Mouse (Mus musculus) CH12.LX (cell line): ENCODE results near the gene Olfr1046. TPM values are rescaled to one million over a fixed set of nuclear protein-coding genes. Genes with fewer than 3 reads are reported as not detected.

Experiments
- DNase-seq: peaks from one replicate; pipeline ENCODE4 v3.0.0-alpha.2; 2013; ENCODE audit errors: extremely low read depth
- H3K27ac ChIP-seq: 2 replicates; pipeline ENCODE4 v1.5.1; 2012; ENCODE audit warnings: low read depth, mild to moderate bottlenecking, control low read depth, moderate library complexity; ENCODE audit not compliant: insufficient read depth
- H3K27me3 ChIP-seq: replicated peaks from 2 replicates; pipeline ENCODE3; 2012; ENCODE audit warnings: inconsistent platforms
- H3K36me3 ChIP-seq, 2 experiments: replicated peaks in 1 of 2; 2 replicates each; pipeline versions ENCODE3 to v1.6.1; 2012; ENCODE audit warnings: inconsistent platforms in 1 of 2, low read length in 1 of 2, mild to moderate bottlenecking in 1 of 2, mixed read lengths in 1 of 2, moderate library complexity in 1 of 2; ENCODE audit not compliant: control insufficient read depth in 1 of 2, insufficient read depth in 1 of 2
- H3K4me1 ChIP-seq, 2 experiments: 2 replicates each; pipeline ENCODE4 v1.6.1; 2012; ENCODE audit warnings: inconsistent platforms in 1 of 2, moderate library complexity in 1 of 2; ENCODE audit not compliant: insufficient read depth in 2 of 2, control insufficient read depth in 1 of 2
- H3K4me2 ChIP-seq: 2 replicates; pipeline ENCODE4 v1.6.1; 2012; ENCODE audit warnings: low read depth, mild to moderate bottlenecking, control low read depth; ENCODE audit not compliant: poor library complexity, insufficient read depth, severe bottlenecking
- H3K4me3 ChIP-seq, 3 experiments: fragments of 150-350 bp in 1 of 3; sonication (generic) in 1 of 3; replicated peaks in 1 of 3; 2 replicates each; pipeline versions ENCODE3 to v1.5.1; 2011 to 2012; ENCODE audit warnings: low read depth in 2 of 3, low read length in 2 of 3, mild to moderate bottlenecking in 2 of 3, moderate library complexity in 2 of 3, control low read depth in 1 of 3, improper control_type of control experiment in 1 of 3, inconsistent platforms in 1 of 3, mixed read lengths in 1 of 3; ENCODE audit not compliant: poor library complexity in 1 of 3
- H3K79me2 ChIP-seq: replicated peaks from 2 replicates; pipeline ENCODE4 v1.6.1; 2012; ENCODE audit warnings: mild to moderate bottlenecking, moderate library complexity; ENCODE audit not compliant: control insufficient read depth, poor library complexity, insufficient read depth, severe bottlenecking; ENCODE audit errors: extremely low read depth
- H3K9ac ChIP-seq: 2 replicates; pipeline ENCODE4 v1.6.1; 2012; ENCODE audit warnings: low read depth, mild to moderate bottlenecking, control low read depth, moderate library complexity; ENCODE audit not compliant: insufficient read depth
- H3K9me3 ChIP-seq: replicated peaks from 2 replicates; pipeline ENCODE3; 2012; ENCODE audit warnings: low read length, inconsistent platforms, mixed read lengths
- BHLHE40 ChIP-seq: IDR thresholded peaks from 2 replicates; pipeline ENCODE4 v1.6.1; 2011; ENCODE audit warnings: mild to moderate bottlenecking, low read depth, low read length, improper control_type of control experiment
- CTCF ChIP-seq, 2 experiments: IDR thresholded peaks in 1 of 2; conservative IDR thresholded peaks in 1 of 2; 2 replicates each; pipeline ENCODE4 v1.5.1; 2011 to 2012; ENCODE audit warnings: low read depth in 2 of 2, low read length in 2 of 2, improper control_type of control experiment in 1 of 2, inconsistent platforms in 1 of 2, mild to moderate bottlenecking in 1 of 2, moderate library complexity in 1 of 2
- E2F4 ChIP-seq: IDR thresholded peaks from 2 replicates; pipeline ENCODE4 v1.6.1; 2011; ENCODE audit warnings: low read depth, low read length, improper control_type of control experiment; ENCODE audit not compliant: insufficient replicate concordance
- ETS1 ChIP-seq: conservative IDR thresholded peaks from 2 replicates; pipeline ENCODE4 v1.6.1; 2012; ENCODE audit warnings: low read depth, mild to moderate bottlenecking, inconsistent platforms, low read length, improper control_type of control experiment, moderate library complexity
- MAX ChIP-seq: IDR thresholded peaks from 2 replicates; pipeline ENCODE4 v1.6.1; 2011; ENCODE audit warnings: low read length, improper control_type of control experiment
- MAZ ChIP-seq: IDR thresholded peaks from 2 replicates; pipeline ENCODE4 v1.6.1; 2012; ENCODE audit warnings: low read depth, mild to moderate bottlenecking, inconsistent platforms, low read length, improper control_type of control experiment, moderate library complexity
- MXI1 ChIP-seq: IDR thresholded peaks from 2 replicates; pipeline ENCODE4 v1.6.1; 2011; ENCODE audit warnings: mild to moderate bottlenecking, low read depth, low read length, improper control_type of control experiment
- MYC ChIP-seq: IDR thresholded peaks from 2 replicates; pipeline ENCODE4 v1.6.1; 2011; ENCODE audit warnings: low read depth, mild to moderate bottlenecking, improper control_type of control experiment, low read length
- NRF1 ChIP-seq: IDR thresholded peaks from 2 replicates; pipeline ENCODE4 v1.6.1; 2014; ENCODE audit warnings: low read depth, mild to moderate bottlenecking, inconsistent platforms, low read length, improper control_type of control experiment, moderate library complexity
- POLR2A ChIP-seq: IDR thresholded peaks from 2 replicates; pipeline ENCODE4 v1.6.1; 2011; ENCODE audit warnings: low read depth, mild to moderate bottlenecking, improper control_type of control experiment, low read length
- RCOR1 ChIP-seq: conservative IDR thresholded peaks from 2 replicates; pipeline ENCODE4 v1.6.1; 2012; ENCODE audit warnings: low read depth, mild to moderate bottlenecking, inconsistent platforms, low read length, improper control_type of control experiment
- SIN3A ChIP-seq: IDR thresholded peaks from 2 replicates; pipeline ENCODE4 v1.6.1; 2012; ENCODE audit warnings: low read length, improper control_type of control experiment, inconsistent platforms
- TCF12 ChIP-seq: IDR thresholded peaks from 2 replicates; pipeline ENCODE4 v1.6.1; 2014; ENCODE audit warnings: low read depth, mild to moderate bottlenecking, inconsistent platforms, low read length, improper control_type of control experiment
- USF1 ChIP-seq: IDR thresholded peaks from 2 replicates; pipeline ENCODE4 v1.6.1; 2014; ENCODE audit warnings: low read depth, mild to moderate bottlenecking, inconsistent platforms, low read length, improper control_type of control experiment
- ZC3H11A ChIP-seq: IDR thresholded peaks from 2 replicates; pipeline ENCODE4 v1.6.1; 2012; ENCODE audit warnings: low read depth, mild to moderate bottlenecking, inconsistent platforms, low read length, improper control_type of control experiment
- ZKSCAN1 ChIP-seq: IDR thresholded peaks from 2 replicates; pipeline ENCODE4 v1.6.1; 2012; ENCODE audit warnings: low read depth, inconsistent platforms, low read length, improper control_type of control experiment, borderline replicate concordance
- ZNF384 ChIP-seq: IDR thresholded peaks from 2 replicates; pipeline ENCODE4 v1.6.1; 2012; ENCODE audit warnings: low read depth, low read length, improper control_type of control experiment, inconsistent platforms
- dilution Hi-C: fragments of 300-500 bp; cut with MboI; formaldehyde crosslinking; loops from 2 replicates; pipeline ENCODE4 v1.14.3; 2020; ENCODE audit warnings: low sequenced_read_pairs; ENCODE audit not compliant: extremely low pct_unique_long_range_greater_than_20kb, extremely low pct_ligation_motif_present
- in situ Hi-C: fragments of 300-500 bp; cut with MboI; formaldehyde crosslinking; loops from 3 replicates; pipeline ENCODE4 v1.14.3; 2019; ENCODE audit warnings: low sequenced_read_pairs, low pct_ligation_motif_present, low pct_unique_long_range_greater_than_20kb, mixed read lengths
- polyA plus RNA-seq: library from polyadenylated mRNA; unstranded; fragments of >175 nt; gene quantifications from 2 replicates; pipeline ENCODE4 v1.2.1, GENCODE M21; 2012; ENCODE audit warnings: low read depth; ENCODE audit not compliant: insufficient read length
- total RNA-seq, 2 experiments: library from RNA; depleted of rRNA; stranded (reverse); fragments of 300-350 nt in 1 of 2; fragments of >200 nt in 1 of 2; gene quantifications; 2 replicates each; pipeline ENCODE4 v1.2.3; 2012 to 2014

The Olfr1046 gene
- total and polyA plus RNA-seq, 3 experiments = not detected

- dilution Hi-C loops = no loop called here
- peaks cover 24% of the 10 kb centered on the region for H3K9me3 ChIP-seq
- H3K9ac ChIP-seq = no peak overlapping the region
- H3K27me3 ChIP-seq = no peaks in the 10 kb centered on the region
- no peaks in the 10 kb centered on the region for H3K36me3 ChIP-seq
- no peak for TF ChIP-seq ZC3H11A
- H3K79me2 ChIP-seq = no peaks in the 10 kb centered on the region
- no peaks in the 10 kb centered on the region for H3K4me1 ChIP-seq
- H3K4me3 ChIP-seq = no peak overlapping the region
- in situ Hi-C loops = no loop called here
- DNase-seq = no peak
- H3K4me2 ChIP-seq = no peak overlapping the region
- H3K27ac ChIP-seq = no peak overlapping the region
Observed at GRCm38 (mm10) chr2:86195863-86196262, 23.3 kb downstream of the Olfr1046 start.

GRCm38 (mm10) chr2:86185583-86185982 is 33.5 kb downstream of the Olfr1046 start, which contains the start of gene Olfr52:
TSS of gene Olfr52 (minus strand) at chr2:86185683.
- no peak within 1 kb of the TSS for H3K27ac ChIP-seq
- peaks cover 25% of the 10 kb centered on the region for H3K9me3 ChIP-seq
- H3K9ac ChIP-seq = no peak within 1 kb of the TSS
- no peaks in the 10 kb centered on the region for H3K36me3 ChIP-seq
- H3K4me3 ChIP-seq = no peak within 1 kb of the TSS
- in situ Hi-C loops = no loop called here
- H3K79me2 ChIP-seq = no peaks in the 10 kb centered on the region
- H3K4me1 ChIP-seq = no peaks in the 10 kb centered on the region
- no peak for TF ChIP-seq MXI1
- DNase-seq = no peak
- dilution Hi-C loops = no loop called here
- no peaks in the 10 kb centered on the region for H3K27me3 ChIP-seq
- H3K4me2 ChIP-seq = no peak within 1 kb of the TSS

- peaks cover 16% of the 10 kb centered on the region for H3K9me3 ChIP-seq
- no peak for DNase-seq
- no peaks in the 10 kb centered on the region for H3K4me1 ChIP-seq
- H3K4me3 ChIP-seq = no peak overlapping the region
- in situ Hi-C loops (no loop called here), dilution Hi-C loops (no loop called here)
- no peak overlapping the region for H3K9ac ChIP-seq
- no peak overlapping the region for H3K4me2 ChIP-seq
- H3K36me3 ChIP-seq = no peaks in the 10 kb centered on the region
- TF ChIP-seq MAX = no peak
- no peak for TF ChIP-seq SIN3A
- no peak for TF ChIP-seq ZKSCAN1
- no peak for TF ChIP-seq TCF12
- no peak for TF ChIP-seq ETS1
- no peak for TF ChIP-seq ZNF384
- TF ChIP-seq MYC = no peak
- no peak for TF ChIP-seq USF1
- no peak for TF ChIP-seq RCOR1
- TF ChIP-seq MAZ = no peak
- no peak for TF ChIP-seq CTCF (conservative IDR thresholded peaks at IDR 0.05 in 1 of 2, IDR thresholded peaks at IDR 0.05 in 1 of 2; ENCODE audit: low read depth in 2 of 2, low read length in 2 of 2)
- TF ChIP-seq BHLHE40 = no peak
- no peak for TF ChIP-seq POLR2A
- TF ChIP-seq E2F4 = no peak
- TF ChIP-seq NRF1 = no peak
- no peaks in the 10 kb centered on the region for H3K27me3 ChIP-seq
- no peak overlapping the region for H3K27ac ChIP-seq
- H3K79me2 ChIP-seq = no peaks in the 10 kb centered on the region
Observed at GRCm38 (mm10) chr2:86179950-86180349, 39.2 kb downstream of the Olfr1046 start.
